In genomic region chr13:58443326-58443725, GRCm38 (mm10) we compare ENCODE assay signal across 18 mouse cellular contexts. TPM values are rescaled to one million over a fixed set of nuclear protein-coding genes. Genes with fewer than 3 reads are reported as not detected.
A peak's percentile ranks its signal among the peaks of the same experiment; 100 is the strongest.
DNase-seq lines count a peak whose midpoint lies in the region; ATAC-seq and TF ChIP-seq lines count a peak whose summit lies in the region.
"Had no signal": no experiment of that assay in that cellular context is flagged by ENCODE, and none has a peak within 500 bp of the region (broad histone marks: within the 10 kb centered on the region; RNA-seq: fewer than 3 reads in every experiment).

No protein-coding gene starts in this region.

- no peak overlapping the region for H3K9ac ChIP-seq in hindbrain, postnatal 0 days (replicated peaks; ENCODE audit: low read length)
- H3K9ac ChIP-seq in CH12.LX (ENCODE audit: insufficient read depth, low read depth): no peak overlapping the region
- H3K9ac ChIP-seq in kidney, embryonic 16.5 days (replicated peaks; ENCODE audit: low read length): no peak overlapping the region
- no peak overlapping the region for H3K9ac ChIP-seq in intestine, embryonic 15.5 days
- H3K9ac ChIP-seq: forebrain, embryonic 15.5 days; heart, embryonic 15.5 days; hindbrain, embryonic 15.5 days had no signal

- TF ChIP-seq RAD21 in CH12.LX (IDR thresholded peaks at IDR 0.05; ENCODE audit: low read depth, low read length): no peak

- H3K4me1 ChIP-seq in hindbrain, postnatal 0 days (ENCODE audit: insufficient read depth, low read length): no peaks in the 10 kb centered on the region
- peaks cover 9% of the 10 kb centered on the region for H3K4me1 ChIP-seq in hindbrain, embryonic 10.5 days (replicated peaks)
- peaks cover 3 to 15% of the 10 kb centered on the region in 2 experiments for H3K4me1 ChIP-seq in CH12.LX (ENCODE audit: control insufficient read depth in 1 of 2, insufficient read depth in 2 of 2)
- H3K4me1 ChIP-seq in kidney, embryonic 16.5 days (ENCODE audit: insufficient read depth, low read length): peaks cover 7% of the 10 kb centered on the region; the same call in 1 of the 2 replicates
- H3K4me1 ChIP-seq in intestine, embryonic 15.5 days (replicated peaks): no peaks in the 10 kb centered on the region
- H3K4me1 ChIP-seq: forebrain, embryonic 15.5 days; heart, embryonic 15.5 days had no signal

- H3ac ChIP-seq in myocyte (ENCODE audit: control insufficient read depth, insufficient read length): no peak overlapping the region

- no peaks in the 10 kb centered on the region for H3K27me3 ChIP-seq in hindbrain, postnatal 0 days (ENCODE audit: insufficient read depth, low read length)
- no peaks in the 10 kb centered on the region; the same call in 1 of the 2 replicates for H3K27me3 ChIP-seq in hindbrain, embryonic 10.5 days (ENCODE audit: insufficient read depth, poor library complexity, severe bottlenecking)
- H3K27me3 ChIP-seq in CH12.LX (replicated peaks) (peaks cover 72% of the 10 kb centered on the region), myocyte (ENCODE audit: control insufficient read depth, insufficient read depth, insufficient read length) (no peaks in the 10 kb centered on the region)
- no peaks in the 10 kb centered on the region for H3K27me3 ChIP-seq in kidney, embryonic 16.5 days (ENCODE audit: insufficient read depth, low read length)
- H3K27me3 ChIP-seq in intestine, embryonic 15.5 days (replicated peaks): no peaks in the 10 kb centered on the region; the same call in 1 of the 2 replicates
- H3K27me3 ChIP-seq: forebrain, embryonic 15.5 days; heart, embryonic 15.5 days; hindbrain, embryonic 15.5 days had no signal

- TF ChIP-seq CTCF in hindbrain, postnatal 0 days (IDR thresholded peaks at IDR 0.05; ENCODE audit: low read depth): no peak
- TF ChIP-seq CTCF in CH12.LX (conservative IDR thresholded peaks at IDR 0.05 in 1 of 2, IDR thresholded peaks at IDR 0.05 in 1 of 2; ENCODE audit: low read depth in 2 of 2, low read length in 2 of 2): no peak

- H3K36me3 ChIP-seq in hindbrain, postnatal 0 days (ENCODE audit: insufficient read depth, low read length): no peaks in the 10 kb centered on the region
- no peaks in the 10 kb centered on the region for H3K36me3 ChIP-seq in hindbrain, embryonic 10.5 days
- H3K36me3 ChIP-seq in CH12.LX (replicated peaks in 1 of 2; ENCODE audit: control insufficient read depth in 1 of 2, insufficient read depth in 1 of 2, low read length in 1 of 2) (no peaks in the 10 kb centered on the region), myocyte (ENCODE audit: control insufficient read depth, insufficient read depth) (no peaks in the 10 kb centered on the region)
- no peaks in the 10 kb centered on the region for H3K36me3 ChIP-seq in kidney, embryonic 16.5 days (ENCODE audit: insufficient read depth, low read length)
- no peaks in the 10 kb centered on the region for H3K36me3 ChIP-seq in intestine, embryonic 15.5 days
- H3K36me3 ChIP-seq: embryonic facial prominence, embryonic 10.5 days; forebrain, embryonic 15.5 days; heart, embryonic 15.5 days; hindbrain, embryonic 15.5 days had no signal

- no peak overlapping the region for H3K4me2 ChIP-seq in hindbrain, postnatal 0 days (ENCODE audit: low read depth, low read length)
- no peak overlapping the region for H3K4me2 ChIP-seq in CH12.LX (ENCODE audit: insufficient read depth, low read depth, poor library complexity, severe bottlenecking)
- peak overlapping the region; percentile 58 for H3K4me2 ChIP-seq in myocyte (ENCODE audit: low read depth)
- H3K4me2 ChIP-seq in kidney, embryonic 16.5 days (replicated peaks; ENCODE audit: low read depth, low read length): no peak overlapping the region
- no peak overlapping the region for H3K4me2 ChIP-seq in intestine, embryonic 15.5 days (replicated peaks)
- H3K4me2 ChIP-seq: forebrain, embryonic 15.5 days; heart, embryonic 11.5 days; heart, embryonic 15.5 days; hindbrain, embryonic 15.5 days had no signal

- dilution Hi-C loops in CH12.LX (cut with MboI; ENCODE audit: extremely low pct_ligation_motif_present, extremely low pct_unique_long_range_greater_than_20kb, low sequenced_read_pairs): no loop called here

- WGBS in hindbrain, postnatal 0 days: 49% methylated on average over 4 of the region's 4 CpGs
- 72% methylated on average over 4 of the region's 4 CpGs for WGBS in hindbrain, embryonic 10.5 days
- WGBS in kidney, embryonic 16.5 days: 57% methylated on average over 4 of the region's 4 CpGs
- 71% methylated on average over 4 of the region's 4 CpGs for WGBS in intestine, embryonic 15.5 days

- H3K79me2 ChIP-seq in CH12.LX (replicated peaks; ENCODE audit: control insufficient read depth, extremely low read depth, insufficient read depth, poor library complexity, severe bottlenecking) (no peaks in the 10 kb centered on the region), myocyte (ENCODE audit: control insufficient read depth, insufficient read depth) (no peaks in the 10 kb centered on the region)

- H3K27ac ChIP-seq in hindbrain, postnatal 0 days: no peak overlapping the region
- H3K27ac ChIP-seq in hindbrain, embryonic 10.5 days: no peak overlapping the region
- no peak overlapping the region for H3K27ac ChIP-seq in CH12.LX (ENCODE audit: insufficient read depth, low read depth)
- H3K27ac ChIP-seq in kidney, embryonic 16.5 days (ENCODE audit: low read length): no peak overlapping the region
- H3K27ac ChIP-seq in intestine, embryonic 15.5 days: no peak overlapping the region
- H3K27ac ChIP-seq: embryonic facial prominence, embryonic 10.5 days; forebrain, embryonic 15.5 days; heart, adult 2 months; heart, embryonic 15.5 days; hindbrain, embryonic 15.5 days had no signal

- H3K9me3 ChIP-seq in hindbrain, postnatal 0 days (ENCODE audit: low read length): no peaks in the 10 kb centered on the region
- no peaks in the 10 kb centered on the region for H3K9me3 ChIP-seq in hindbrain, embryonic 10.5 days
- H3K9me3 ChIP-seq in CH12.LX (replicated peaks; ENCODE audit: low read length): peaks cover 3% of the 10 kb centered on the region
- H3K9me3 ChIP-seq in kidney, embryonic 16.5 days (ENCODE audit: low read length): no peaks in the 10 kb centered on the region
- no peaks in the 10 kb centered on the region for H3K9me3 ChIP-seq in intestine, embryonic 15.5 days
- H3K9me3 ChIP-seq: embryonic facial prominence, embryonic 10.5 days; forebrain, embryonic 15.5 days; heart, embryonic 15.5 days; hindbrain, embryonic 15.5 days had no signal

- no peak overlapping the region for H3K4me3 ChIP-seq in hindbrain, postnatal 0 days (ENCODE audit: low read length)
- no peak overlapping the region for H3K4me3 ChIP-seq in hindbrain, embryonic 10.5 days
- H3K4me3 ChIP-seq in CH12.LX (replicated peaks in 1 of 3; ENCODE audit: low read depth in 2 of 3, low read length in 2 of 3, poor library complexity in 1 of 3) (no peak overlapping the region), myocyte (no peak overlapping the region)
- H3K4me3 ChIP-seq in kidney, embryonic 16.5 days (ENCODE audit: low read length): no peak overlapping the region
- no peak overlapping the region for H3K4me3 ChIP-seq in intestine, embryonic 15.5 days (replicated peaks)
- H3K4me3 ChIP-seq: embryonic facial prominence, embryonic 10.5 days; forebrain, embryonic 15.5 days; heart, adult 2 months; heart, embryonic 15.5 days; hindbrain, embryonic 15.5 days had no signal

- no peak for TF ChIP-seq EP300 in CH12.LX (IDR thresholded peaks at IDR 0.05; ENCODE audit: low read length)

- in situ Hi-C loops in CH12.LX (cut with MboI; ENCODE audit: low pct_ligation_motif_present, low pct_unique_long_range_greater_than_20kb, low sequenced_read_pairs): no loop called here

- no peak for ATAC-seq in hindbrain, postnatal 0 days
- ATAC-seq in kidney, embryonic 16.5 days (ENCODE audit: low FRiP score, low TSS enrichment): no peak
- no peak for ATAC-seq in intestine, embryonic 15.5 days
- ATAC-seq: forebrain, embryonic 15.5 days had no signal

- DNase-seq in hindbrain, postnatal 0 days (ENCODE audit: low spot score): peak; percentile 57
- no peak for DNase-seq in hindbrain, embryonic 10.5 days (ENCODE audit: low spot score)
- peak; percentile 15 to 32 for DNase-seq in B cell, adult 2 months
- peak; percentile 28 for DNase-seq in CH12.LX (ENCODE audit: extremely low read depth)
- DNase-seq: adrenal gland, postnatal 10 days; cerebellum, adult 11 months; cerebellum, adult 8-10 months; cerebellum, postnatal 14 days; gastrocnemius, postnatal 10 days had no signal

- TF ChIP-seq POLR2A in CH12.LX (IDR thresholded peaks at IDR 0.05; ENCODE audit: low read depth, low read length) (no peak), myocyte (IDR thresholded peaks at IDR 0.05; ENCODE audit: insufficient read length, low read depth) (no peak)

RNA-seq across cellular contexts. Expression of gene Hnrnpk, which starts 40.2 kb away (rescaled TPM):
- total RNA-seq in hindbrain, postnatal 0 days (2014; rRNA removed): 422 and 471 TPM in 2 replicates
- polyA plus RNA-seq in hindbrain, postnatal 0 days (2015; fragmentation: Nextera tagmentation; extraction: Ambion mirVana): 910 and 964 TPM in 2 replicates
- polyA plus RNA-seq in hindbrain, embryonic 10.5 days (2016; fragmentation: Nextera tagmentation; extraction: Ambion mirVana): 1,809 and 2,099 TPM in 2 replicates
- total RNA-seq in CH12.LX (2012; rRNA removed) (411 and 510 TPM in 2 replicates), CH12.LX (2014; rRNA removed) (1,174 and 1,271 TPM in 2 replicates)
- polyA plus RNA-seq in CH12.LX (2012; ENCODE audit: insufficient read length, low read depth) (1,522 and 1,549 TPM in 2 replicates), myocyte (2012; fragmentation: generic; extraction: Trizol) (289 TPM)
- polyA plus RNA-seq in kidney, embryonic 16.5 days (2015; fragmentation: Nextera tagmentation; extraction: Ambion mirVana): 1,654 and 1,686 TPM in 2 replicates
- 1,180 and 1,388 TPM in 2 replicates for polyA plus RNA-seq in intestine, embryonic 15.5 days (2015; fragmentation: Nextera tagmentation; extraction: Ambion mirVana)

RNA-seq across cellular contexts. Expression of gene Rmi1, which starts 41.3 kb away (rescaled TPM):
- 10.8 and 11.1 TPM in 2 replicates for total RNA-seq in hindbrain, postnatal 0 days (2014; rRNA removed)
- polyA plus RNA-seq in hindbrain, postnatal 0 days (2015; fragmentation: Nextera tagmentation; extraction: Ambion mirVana): 19.0 and 19.5 TPM in 2 replicates
- 24.1 and 28.2 TPM in 2 replicates for polyA plus RNA-seq in hindbrain, embryonic 10.5 days (2016; fragmentation: Nextera tagmentation; extraction: Ambion mirVana)
- total RNA-seq in CH12.LX (2012; rRNA removed) (6.8 and 7.1 TPM in 2 replicates), CH12.LX (2014; rRNA removed) (7.7 and 8.4 TPM in 2 replicates)
- polyA plus RNA-seq in CH12.LX (2012; ENCODE audit: insufficient read length, low read depth) (11.0 and 11.1 TPM in 2 replicates), myocyte (2012; fragmentation: generic; extraction: Trizol) (5.2 TPM)
- 23.2 and 25.7 TPM in 2 replicates for polyA plus RNA-seq in kidney, embryonic 16.5 days (2015; fragmentation: Nextera tagmentation; extraction: Ambion mirVana)
- polyA plus RNA-seq in intestine, embryonic 15.5 days (2015; fragmentation: Nextera tagmentation; extraction: Ambion mirVana): 21.5 and 25.7 TPM in 2 replicates

RNA-seq across cellular contexts. Expression of gene 2210016F16Rik, which starts 58.3 kb away (rescaled TPM):
- total RNA-seq in hindbrain, postnatal 0 days (2014; rRNA removed): 13.9 and 17.9 TPM in 2 replicates
- polyA plus RNA-seq in hindbrain, postnatal 0 days (2015; fragmentation: Nextera tagmentation; extraction: Ambion mirVana): 19.8 and 20.3 TPM in 2 replicates
- polyA plus RNA-seq in hindbrain, embryonic 10.5 days (2016; fragmentation: Nextera tagmentation; extraction: Ambion mirVana): 30.4 and 30.5 TPM in 2 replicates
- total RNA-seq in CH12.LX (2012; rRNA removed): 0.42 and 0.51 TPM in 2 replicates
- 0.12 TPM in 1 of 2 replicates, not detected in the other for total RNA-seq in CH12.LX (2014; rRNA removed)
- polyA plus RNA-seq in CH12.LX (2012; ENCODE audit: insufficient read length, low read depth): 4.7 and 5.3 TPM in 2 replicates
- polyA plus RNA-seq in myocyte (2012; fragmentation: generic; extraction: Trizol): 3.7 TPM
- polyA plus RNA-seq in kidney, embryonic 16.5 days (2015; fragmentation: Nextera tagmentation; extraction: Ambion mirVana): 29.3 and 31.0 TPM in 2 replicates
- 42.1 and 44.1 TPM in 2 replicates for polyA plus RNA-seq in intestine, embryonic 15.5 days (2015; fragmentation: Nextera tagmentation; extraction: Ambion mirVana)
